Mouse (Mus musculus) ovary, postnatal 14 days (tissue): ENCODE results near the gene Slc25a28.
A peak's percentile ranks its signal among the peaks of the same experiment; 100 is the strongest.

Experiments
- DNase-seq: peaks from one replicate; pipeline ENCODE4 v3.0.0; 2022; ENCODE audit warnings: low spot score

Slc25a28 gene

DNA sequence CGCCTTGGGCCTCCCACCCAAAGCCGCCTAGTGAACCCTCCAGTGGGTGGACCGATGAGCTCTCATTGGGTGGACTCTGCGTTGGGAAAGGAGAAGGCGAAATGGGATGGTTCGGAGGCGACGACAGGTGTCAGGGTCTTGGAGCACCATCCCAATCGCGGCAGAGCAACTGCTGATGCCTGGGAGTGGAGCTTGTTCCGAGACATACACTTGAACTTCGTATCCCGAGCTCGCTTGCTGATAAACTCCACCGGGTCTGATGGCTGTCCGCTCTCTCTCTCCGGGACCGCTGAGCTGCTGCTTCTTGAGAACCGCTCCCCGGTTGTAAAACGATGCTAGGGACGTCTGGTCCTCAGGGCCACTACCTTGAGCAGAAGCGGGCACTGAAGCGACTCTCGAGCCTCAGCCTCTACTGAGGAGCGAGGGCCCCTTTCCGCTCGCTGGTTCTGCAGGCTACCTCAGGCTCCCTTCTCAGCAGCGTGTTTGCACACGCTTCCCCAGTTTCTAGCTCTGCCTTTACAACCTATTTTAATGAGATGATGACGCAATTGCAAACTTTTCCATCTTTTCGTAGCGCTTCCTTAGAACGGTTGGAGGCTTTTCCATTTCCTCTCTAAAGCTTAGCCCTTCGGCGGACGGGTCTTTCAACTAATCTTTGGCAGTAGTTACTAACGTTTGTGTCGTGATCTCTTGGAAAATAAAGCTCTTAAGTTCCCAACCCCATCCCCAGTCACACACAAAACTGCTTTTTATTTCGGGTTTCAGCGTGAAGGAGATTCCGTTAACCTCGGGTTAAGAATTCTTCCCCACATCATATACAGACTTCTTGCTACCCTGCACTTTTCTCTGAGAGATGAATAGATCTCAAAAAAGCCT, 1.1 kb upstream of the Slc25a28 start:
- no peak for DNase-seq

- no peak for DNase-seq
Observed at GRCm38 (mm10) chr19:43674316-43674689, 378 bp downstream of the Slc25a28 start.

GRCm38 (mm10) chr19:43673513-43674315, 967 bp downstream of the Slc25a28 start:
- no peak for DNase-seq

DNA sequence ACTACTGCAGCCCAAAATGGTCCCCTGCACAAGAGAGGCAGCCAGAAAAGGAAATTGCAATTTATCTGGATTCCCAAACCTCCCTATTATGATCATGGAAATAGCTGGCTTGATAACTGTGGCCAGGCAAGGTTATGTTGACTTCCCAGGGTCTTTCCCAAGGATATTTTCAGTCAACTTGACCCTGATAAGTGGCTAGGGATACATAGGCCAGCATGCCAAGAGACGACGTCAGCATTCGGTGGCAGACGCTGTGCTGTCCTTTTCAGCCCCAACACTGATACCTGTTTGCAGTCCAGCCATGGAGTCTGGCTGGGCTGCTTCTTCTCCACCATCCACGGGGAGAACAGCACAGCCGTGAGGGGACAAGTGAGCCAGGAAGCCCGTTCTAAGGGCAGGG, 3.6 kb downstream of the Slc25a28 start:
- no peak for DNase-seq

- DNase-seq, result no peak
Observed at GRCm38 (mm10) chr19:43669136-43669759, 5.4 kb downstream of the Slc25a28 start.

GRCm38 (mm10) chr19:43667430-43667809, 7.3 kb downstream of the Slc25a28 start:
- DNase-seq, result no peak

GRCm38 (mm10) chr19:43666661-43667429, 7.8 kb downstream of the Slc25a28 start:
- DNase-seq, result no peak

GRCm38 (mm10) chr19:43665441-43666048, 9.1 kb downstream of the Slc25a28 start:
- DNase-seq, result peak; percentile 49

GRCm38 (mm10) chr19:43663471-43663870, 11.2 kb downstream of the Slc25a28 start:
- DNase-seq, result no peak

GRCm38 (mm10) chr19:43662176-43662967, 12.3 kb downstream of the Slc25a28 start:
- no peak for DNase-seq

GRCm38 (mm10) chr19:43660774-43661173, 13.9 kb downstream of the Slc25a28 start:
- DNase-seq, result no peak

DNA sequence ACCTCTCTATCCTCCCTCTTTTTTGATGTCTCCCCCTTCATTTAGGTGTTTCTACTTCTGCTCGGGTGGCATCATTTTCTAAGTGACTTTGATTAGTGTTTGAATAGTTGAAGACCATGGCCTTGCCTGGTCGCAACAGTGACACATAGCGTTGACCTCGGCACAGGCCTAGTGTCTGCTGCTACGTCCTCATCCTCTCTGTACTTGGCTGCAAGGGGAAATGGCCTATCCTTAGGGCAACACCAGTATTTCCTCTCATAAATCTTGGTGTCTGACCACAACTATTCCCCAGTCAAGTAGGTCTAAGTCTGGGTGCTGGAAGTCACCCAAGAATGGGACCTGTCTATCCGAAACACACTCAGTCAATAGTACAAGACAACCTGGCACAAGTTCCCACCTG, 15.0 kb downstream of the Slc25a28 start:
- DNase-seq, result no peak

- DNase-seq, result peak; percentile 64
Observed at GRCm38 (mm10) chr19:43655735-43656492, 18.8 kb downstream of the Slc25a28 start.

DNA sequence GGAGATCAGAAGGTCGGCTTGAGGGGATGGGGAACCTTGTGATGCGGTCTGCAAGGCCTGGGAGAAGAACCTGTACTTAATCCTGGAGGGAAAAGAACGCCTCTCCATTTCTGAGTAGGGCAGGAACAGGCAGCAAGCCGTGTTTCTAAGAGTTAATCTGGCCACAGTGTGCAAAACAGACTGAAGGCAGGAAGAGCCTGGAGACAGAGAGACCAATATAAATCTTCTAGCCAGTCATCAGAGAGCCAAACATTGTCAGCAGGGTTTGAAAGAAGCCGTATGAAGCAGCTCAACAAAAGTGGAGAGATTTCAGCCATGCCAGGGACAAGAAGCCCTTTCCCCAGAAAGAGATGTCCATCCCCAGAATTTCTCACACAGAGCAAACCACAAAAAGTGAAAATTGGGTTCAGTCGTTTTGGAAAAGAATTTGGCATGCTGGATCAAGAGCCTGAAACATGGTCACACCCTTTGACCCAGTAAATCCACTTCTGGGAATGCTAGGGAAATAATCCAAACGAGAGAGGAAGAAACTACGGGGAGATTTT, 23.4 kb downstream of the Slc25a28 start:
- no peak for DNase-seq

DNA sequence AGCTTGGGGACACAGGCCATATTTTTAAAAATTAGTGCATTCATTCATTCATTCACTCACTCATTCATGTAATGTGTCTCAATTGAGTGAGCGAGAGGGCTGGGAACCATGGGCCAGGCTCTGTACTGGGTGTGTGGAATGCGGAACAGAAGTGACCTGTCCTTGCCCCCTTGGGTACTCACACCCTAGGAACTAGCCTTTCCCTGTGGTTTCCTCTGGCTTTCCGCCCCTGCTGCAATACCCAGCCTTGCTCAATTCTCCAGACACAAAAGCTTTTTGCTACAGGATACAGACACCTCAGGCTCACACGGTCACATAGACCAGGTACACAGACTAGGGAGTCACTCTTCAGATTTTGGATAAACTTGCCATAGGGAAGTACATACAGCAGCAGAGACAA, 26.3 kb downstream of the Slc25a28 start:
- DNase-seq, result no peak

DNA sequence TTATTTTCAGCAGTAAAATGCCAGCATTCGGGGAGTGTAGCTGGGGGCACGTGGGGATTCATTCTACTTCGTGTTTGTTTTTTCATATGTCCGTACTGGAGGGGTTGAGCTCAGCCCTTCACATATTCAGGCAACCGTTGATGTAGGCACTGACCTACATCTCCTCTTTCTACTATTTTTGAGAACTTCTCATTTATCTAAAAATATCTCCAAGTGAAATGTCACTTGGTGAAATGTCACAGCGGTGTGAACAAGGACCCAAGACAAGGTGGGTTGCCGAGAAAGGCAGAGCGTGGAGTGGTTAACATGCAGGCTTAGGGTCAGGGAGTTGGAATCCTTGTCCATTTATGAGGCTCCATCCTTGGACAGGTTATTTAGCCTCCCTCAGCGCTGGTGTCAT, 27.4 kb downstream of the Slc25a28 start:
- DNase-seq, result no peak

DNA sequence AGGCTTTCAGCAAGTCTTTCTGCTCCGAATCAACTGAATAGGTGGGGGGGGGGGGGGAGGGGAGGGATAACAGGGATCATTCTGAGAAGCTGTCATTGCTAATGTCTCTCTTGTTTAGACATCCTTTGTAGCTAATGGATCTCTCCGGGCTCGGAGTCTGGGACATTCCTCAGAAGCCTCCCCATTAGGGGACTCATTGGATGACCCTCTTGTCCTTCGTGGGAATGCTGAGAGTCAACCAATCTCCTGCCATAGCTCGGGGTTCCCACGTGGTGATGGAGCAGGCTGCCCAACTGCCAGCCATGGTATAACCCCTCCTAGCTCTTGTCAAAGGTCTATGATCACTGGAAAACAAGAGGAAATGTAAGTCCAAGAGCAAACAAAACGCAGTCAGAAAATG, 27.8 kb downstream of the Slc25a28 start:
- DNase-seq, result no peak

DNA sequence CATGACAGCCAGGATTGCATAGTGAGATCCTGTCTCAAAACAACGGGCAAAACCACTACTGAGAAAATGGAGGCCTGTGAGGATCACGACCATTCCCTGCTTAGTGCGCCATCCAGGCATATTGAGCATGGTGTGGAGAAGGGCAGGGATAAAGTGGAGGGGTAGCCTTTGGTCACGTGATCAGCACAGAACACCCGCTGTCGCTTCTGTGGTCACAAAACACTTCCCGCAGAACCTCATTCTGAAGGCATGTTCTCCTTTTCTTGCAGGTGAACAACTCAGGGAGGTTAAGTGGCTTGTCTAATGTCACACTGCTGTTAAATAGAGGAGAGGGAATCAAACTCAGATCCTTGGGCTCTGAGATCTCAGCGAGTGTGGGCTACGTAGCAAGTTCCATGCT, 29.2 kb downstream of the Slc25a28 start:
- DNase-seq, result no peak

DNA sequence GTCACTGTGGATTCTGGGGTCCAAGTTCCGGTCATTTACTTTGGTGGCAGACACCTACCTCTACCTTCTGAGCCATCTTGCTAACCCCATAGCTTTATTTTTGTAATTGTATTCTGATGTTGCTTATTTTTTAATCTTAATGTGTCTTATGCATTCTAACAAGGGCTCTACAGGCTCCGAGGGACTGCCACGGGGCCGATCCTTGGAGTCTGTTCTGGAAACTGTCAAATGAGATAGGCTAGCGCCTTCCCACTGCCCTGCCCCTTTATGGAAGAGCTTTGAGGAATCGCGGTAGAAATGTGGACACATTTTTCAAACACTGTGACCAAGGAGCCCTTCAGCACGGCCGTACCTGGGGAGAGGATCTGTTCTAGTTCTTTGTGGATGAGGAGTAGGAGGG, 31.8 kb downstream of the Slc25a28 start:
- no peak for DNase-seq

GRCm38 (mm10) chr19:43641833-43642232, 32.8 kb downstream of the Slc25a28 start:
- no peak for DNase-seq
